Mouse (Mus musculus) adrenal gland, adult (tissue): Measurements from ENCODE around the gene Castor2.
A peak's percentile ranks its signal among the peaks of the same experiment; 100 is the strongest.

Source experiments
- DNase-seq, 2 experiments: peaks; one replicate each; pipeline ENCODE4 v3.0.0; 2022 to 2023; ENCODE audit warnings: low spot score in 1 of 2; ENCODE audit not compliant: inconsistent age in 2 of 2

The Castor2 gene

GRCm38 (mm10) chr5:134099496-134100211 lies at the start of gene Castor2:
Gene Castor2 (plus strand): TSS chr5:134099711.
- DNase-seq, result peak; percentile 96 to 98

GRCm38 (mm10) chr5:134050711-134051110 lies 48.8 kb upstream of the Castor2 start:
- DNase-seq, result no peak

GRCm38 (mm10) chr5:134052614-134053013 lies 46.9 kb upstream of the Castor2 start:
- no peak for DNase-seq

- no peak for DNase-seq
These were observed 45.0 kb upstream of the Castor2 start for GRCm38 (mm10) chr5:134054496-134054895.

- no peak for DNase-seq
These were observed 40.6 kb upstream of the Castor2 start for GRCm38 (mm10) chr5:134058793-134059352.

GRCm38 (mm10) chr5:134063362-134064064 lies 36.0 kb upstream of the Castor2 start:
- DNase-seq, result peak; percentile 63 to 91

GRCm38 (mm10) chr5:134066261-134066660 lies 33.2 kb upstream of the Castor2 start:
- DNase-seq, result no peak

GRCm38 (mm10) chr5:134067924-134068323 lies 31.6 kb upstream of the Castor2 start:
- DNase-seq, result peak in 1 of 2 experiments; percentile 44

- no peak for DNase-seq
These were observed 25.9 kb upstream of the Castor2 start for GRCm38 (mm10) chr5:134073512-134074041.

GRCm38 (mm10) chr5:134074368-134074767 lies 25.1 kb upstream of the Castor2 start:
- no peak for DNase-seq

- no peak for DNase-seq
These were observed 23.3 kb upstream of the Castor2 start for GRCm38 (mm10) chr5:134076175-134076574.

- DNase-seq, result peak; percentile 47 to 79
These were observed 18.6 kb upstream of the Castor2 start for GRCm38 (mm10) chr5:134080685-134081548.

- no peak for DNase-seq
These were observed 14.3 kb upstream of the Castor2 start for GRCm38 (mm10) chr5:134085227-134085626.

- DNase-seq, result no peak
These were observed 13.4 kb upstream of the Castor2 start for GRCm38 (mm10) chr5:134085887-134086639.

GRCm38 (mm10) chr5:134087211-134087610 lies 12.3 kb upstream of the Castor2 start:
- DNase-seq, result no peak

- DNase-seq, result peak in 1 of 2 experiments; percentile 30
These were observed 3.7 kb upstream of the Castor2 start for GRCm38 (mm10) chr5:134095766-134096165.

- peak in 1 of 2 experiments; percentile 49 for DNase-seq
These were observed 1.1 kb upstream of the Castor2 start for GRCm38 (mm10) chr5:134098341-134098902.

GRCm38 (mm10) chr5:134098976-134099375 lies 535 bp upstream of the Castor2 start:
- DNase-seq, result peak in 1 of 2 experiments; percentile 61

- peak; percentile 27 to 54 for DNase-seq
These were observed 791 bp downstream of the Castor2 start for GRCm38 (mm10) chr5:134100232-134100771.
